In the genomic region with DNA sequence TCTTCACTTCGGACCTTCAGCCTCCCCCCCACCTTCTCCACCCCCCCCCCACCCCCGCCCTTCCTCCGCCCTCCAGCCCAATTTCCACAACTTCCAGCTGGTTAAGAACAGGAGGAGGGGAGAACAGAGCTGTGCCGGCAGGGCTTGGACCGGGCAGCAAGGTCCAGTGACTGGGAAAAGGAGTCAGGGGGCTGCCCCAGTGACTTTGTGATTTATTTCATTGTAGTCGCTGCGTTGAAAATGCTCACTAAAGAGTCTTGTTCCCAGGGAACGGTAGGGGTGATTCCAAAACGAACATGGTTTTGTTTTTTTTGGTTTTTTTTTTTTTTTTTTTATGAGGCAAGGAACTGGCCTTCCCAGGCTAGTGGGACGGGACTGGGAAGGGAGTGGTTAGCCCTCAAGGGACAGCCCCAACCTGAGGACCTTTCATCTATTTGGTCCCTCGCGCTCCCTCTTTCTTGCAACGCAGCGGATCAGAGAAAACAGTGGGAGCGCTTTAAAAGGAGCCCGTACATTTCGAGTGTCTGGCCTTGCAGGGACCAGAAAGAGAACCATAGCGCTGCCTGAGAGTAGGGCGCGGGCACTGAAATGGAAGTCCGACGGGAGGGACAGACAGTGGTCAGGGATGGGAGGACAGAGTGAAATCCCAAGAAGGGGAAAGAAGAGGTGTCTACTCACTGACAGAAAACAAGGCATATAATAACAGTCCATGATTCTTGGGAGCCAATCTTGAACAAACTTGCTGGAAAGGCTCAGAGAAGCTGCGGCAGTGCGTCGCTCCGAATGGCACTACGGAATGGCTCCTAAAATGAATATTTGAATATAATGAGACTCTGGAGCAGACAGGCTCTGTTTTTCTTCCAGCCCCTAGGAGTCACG, we compare ENCODE assay signal across 10 mouse cellular contexts. TPM values are rescaled to one million over a fixed set of nuclear protein-coding genes. Genes with fewer than 3 reads are reported as not detected.
DNase-seq lines count a peak whose midpoint lies in the region; ATAC-seq lines count a peak whose summit lies in the region.
"Had no signal": no experiment of that assay in that cellular context is flagged by ENCODE, and none has a peak within 500 bp of the region (broad histone marks: within the 10 kb centered on the region; RNA-seq: fewer than 3 reads in every experiment).

No protein-coding gene starts in this region.

- peaks cover 93% of the 10 kb centered on the region for H3K27me3 ChIP-seq in forebrain, embryonic 12.5 days
- peaks cover 23% of the 10 kb centered on the region for H3K27me3 ChIP-seq in intestine, embryonic 16.5 days (replicated peaks; ENCODE audit: control insufficient read depth, insufficient read depth, low read length)

- H3K4me3 ChIP-seq in forebrain, embryonic 12.5 days (replicated peaks) = peak overlapping the region; percentile 51
- H3K4me3 ChIP-seq in intestine, embryonic 16.5 days (ENCODE audit: low read length) = peak overlapping the region; percentile 66

- peaks cover 44% of the 10 kb centered on the region for H3K4me1 ChIP-seq in forebrain, embryonic 12.5 days
- peaks cover 11% of the 10 kb centered on the region; the same call in 1 of the 2 replicates for H3K4me1 ChIP-seq in intestine, embryonic 16.5 days (ENCODE audit: control insufficient read depth, insufficient read depth, low read length)

- H3K9me3 ChIP-seq in forebrain, embryonic 12.5 days = no peaks in the 10 kb centered on the region
- no peaks in the 10 kb centered on the region for H3K9me3 ChIP-seq in intestine, embryonic 16.5 days (ENCODE audit: control insufficient read depth, low read length)

- intact Hi-C loops in heart, postnatal 25 days (cut with DNase I) = loop anchor here (2.0 to 10.0 kb wide), 8 partner anchors 70 to 394 kb away; no protein-coding TSS in a partner anchor
- intact Hi-C loops in left cerebral cortex, postnatal 10 days (cut with DNase I) = no loop called here

- peak; percentile 5; the same call in 1 of the 2 replicates for ATAC-seq in forebrain, embryonic 12.5 days (ENCODE audit: low FRiP score)
- peak; percentile 11 for ATAC-seq in intestine, embryonic 16.5 days
- ATAC-seq in megakaryocyte-erythroid progenitor cell, adult 5-6 weeks (replicated peaks; ENCODE audit: low FRiP score, low TSS enrichment, poor library complexity, severe bottlenecking) = no peak

- peak overlapping the region; percentile 44; the same call in 1 of the 2 replicates for H3K9ac ChIP-seq in forebrain, embryonic 12.5 days
- H3K9ac ChIP-seq in intestine, embryonic 16.5 days (ENCODE audit: low read depth, low read length) = peak overlapping the region; percentile 69

- under 1% methylated on average over 28 of the region's 28 CpGs for WGBS in forebrain, embryonic 12.5 days
- under 1% methylated on average over 27 of the region's 28 CpGs for whole genome bisulfite sequencing in intestine, embryonic 16.5 days

- no peaks in the 10 kb centered on the region for H3K36me3 ChIP-seq in forebrain, embryonic 12.5 days (replicated peaks)
- no peaks in the 10 kb centered on the region for H3K36me3 ChIP-seq in intestine, embryonic 16.5 days (ENCODE audit: control insufficient read depth, insufficient read depth, low read length)
- H3K36me3 ChIP-seq: G1E had no signal

- DNase-seq in heart, adult 18-20 months = peak; percentile 39 to 87
- DNase-seq in heart, postnatal 25 days (ENCODE audit: low spot score) = no peak
- peak; percentile 43 for DNase-seq in lung, postnatal 10 days
- DNase-seq in cerebellum, postnatal 14 days = no peak
- DNase-seq in left cerebral cortex, postnatal 10 days (ENCODE audit: extremely low spot score in 1 of 2, low spot score in 2 of 2) = no peak

- H3K27ac ChIP-seq in forebrain, embryonic 12.5 days = no peak overlapping the region
- peak overlapping the region; percentile 64 for H3K27ac ChIP-seq in intestine, embryonic 16.5 days (ENCODE audit: low read length)

- peak overlapping the region; percentile 76 for H3K4me2 ChIP-seq in forebrain, embryonic 12.5 days
- H3K4me2 ChIP-seq in intestine, embryonic 16.5 days (ENCODE audit: low read depth, low read length) = peak overlapping the region; percentile 88

RNA-seq across cellular contexts. Expression of a gene that starts 3.8 kb away (rescaled TPM):
- 1 to 10 TPM; 8.6 to 8.9 TPM for total RNA-seq in heart, adult 18-20 months (2021)
- 10 to 100 TPM in 1 of 2 experiments, 1 to 10 TPM in 1; 9.7 to 15.9 TPM for total RNA-seq in heart, postnatal 25 days (2021)
- 8.6 and 13.4 TPM in 2 replicates for polyA plus RNA-seq in forebrain, embryonic 12.5 days (2016; fragmentation: Nextera tagmentation; extraction: Ambion mirVana)
- 67.2 and 75.2 TPM in 2 replicates for polyA plus RNA-seq in intestine, embryonic 16.5 days (2015; fragmentation: Nextera tagmentation; extraction: Ambion mirVana)
- not detected in 2 replicates for total RNA-seq in megakaryocyte-erythroid progenitor cell, adult 5-6 weeks (2014; fragmentation: Nextera tagmentation)
- not detected in 2 replicates for total RNA-seq in megakaryocyte-erythroid progenitor cell, adult 5-6 weeks (2017)
- 10 to 100 TPM in 1 of 2 experiments, 1 to 10 TPM in 1; 8.7 to 11.1 TPM for total RNA-seq in left cerebral cortex, postnatal 10 days (2021)
- polyA plus RNA-seq: G1E had no signal

RNA-seq across cellular contexts. Expression of a gene that starts 7.5 kb away (rescaled TPM):
- total RNA-seq in heart, adult 18-20 months (2021) = not detected
- not detected for total RNA-seq in heart, postnatal 25 days (2021)
- not detected in 2 replicates for polyA plus RNA-seq in forebrain, embryonic 12.5 days (2016; fragmentation: Nextera tagmentation; extraction: Ambion mirVana)
- polyA plus RNA-seq in intestine, embryonic 16.5 days (2015; fragmentation: Nextera tagmentation; extraction: Ambion mirVana) = 0.21 TPM in 1 of 2 replicates, not detected in the other
- not detected in 2 replicates for total RNA-seq in megakaryocyte-erythroid progenitor cell, adult 5-6 weeks (2014; fragmentation: Nextera tagmentation)
- total RNA-seq in megakaryocyte-erythroid progenitor cell, adult 5-6 weeks (2017) = not detected in 2 replicates
- not detected for total RNA-seq in left cerebral cortex, postnatal 10 days (2021)
- total RNA-seq: G1E; layer of hippocampus, postnatal 10 days had no signal
- polyA plus RNA-seq: G1E had no signal

Comparison
In these comparisons a context has a peak if more than half of its experiments do, and no peak if none do; other contexts are left out.
1. DNase-seq: peak in heart, adult 18-20 months (2 of 2) and lung, postnatal 10 days (single experiment); none in heart, postnatal 25 days (single experiment), cerebellum, postnatal 14 days (0 of 2) and left cerebral cortex, postnatal 10 days (0 of 2).
2. RNA of a gene that starts 3.8 kb away (total RNA-seq): 9.7 to 15.9 TPM in heart, postnatal 25 days, 8.7 to 11.1 TPM in left cerebral cortex, postnatal 10 days and 8.6 to 8.9 TPM in heart, adult 18-20 months; not detected in megakaryocyte-erythroid progenitor cell, adult 5-6 weeks; every median in the first group is over 4 times any median in the second.